Mouse (Mus musculus) myocyte (in vitro differentiated cells): ENCODE results near the gene Scg3. TPM values are rescaled to one million over a fixed set of nuclear protein-coding genes. Genes with fewer than 3 reads are reported as not detected.

Experiments
- H3K27me3 ChIP-seq: one replicate; pipeline ENCODE4 v1.6.1; 2011; ENCODE audit not compliant: control insufficient read depth, insufficient read depth, insufficient read length
- H3K36me3 ChIP-seq: one replicate; pipeline ENCODE4 v1.6.1; 2011; ENCODE audit not compliant: control insufficient read depth, insufficient read depth
- H3K4me2 ChIP-seq: one replicate; pipeline ENCODE4 v1.6.1; 2011; ENCODE audit warnings: low read depth, control low read depth
- H3K4me3 ChIP-seq: one replicate; pipeline ENCODE4 v1.5.1; 2011; ENCODE audit warnings: mild to moderate bottlenecking, control low read depth, moderate library complexity
- H3K79me2 ChIP-seq: one replicate; pipeline ENCODE4 v1.6.1; 2011; ENCODE audit not compliant: control insufficient read depth, insufficient read depth
- H3ac ChIP-seq: one replicate; pipeline ENCODE4 v1.6.1; 2011; ENCODE audit not compliant: control insufficient read depth, insufficient read length
- CEBPB ChIP-seq: IDR thresholded peaks from 2 replicates; pipeline ENCODE4 v1.6.1; 2011; ENCODE audit warnings: mild to moderate bottlenecking, moderate library complexity; ENCODE audit not compliant: poor library complexity, insufficient read depth, severe bottlenecking
- E2F4 ChIP-seq: IDR thresholded peaks from one replicate; pipeline ENCODE4 v1.6.1; 2011; ENCODE audit warnings: mild to moderate bottlenecking, control low read depth, moderate library complexity; ENCODE audit not compliant: insufficient read depth
- MAX ChIP-seq: IDR thresholded peaks from one replicate; pipeline ENCODE4 v1.6.1; 2011; ENCODE audit warnings: low read depth, mild to moderate bottlenecking, control low read depth
- MYOD1 ChIP-seq, 3 experiments: IDR thresholded peaks; one replicate each; pipeline ENCODE4 v1.6.1; 2011; ENCODE audit warnings: control low read depth in 2 of 3, low read depth in 2 of 3, mild to moderate bottlenecking in 2 of 3, moderate library complexity in 1 of 3; ENCODE audit not compliant: insufficient read length in 2 of 3, control insufficient read depth in 1 of 3
- MYOG ChIP-seq, 3 experiments: IDR thresholded peaks; one replicate each; pipeline ENCODE4 v1.6.1; 2011; ENCODE audit warnings: control low read depth in 2 of 3, low read depth in 2 of 3, mild to moderate bottlenecking in 2 of 3; ENCODE audit not compliant: insufficient read length in 2 of 3, control insufficient read depth in 1 of 3, insufficient read depth in 1 of 3
- POLR2A ChIP-seq: IDR thresholded peaks from one replicate; pipeline ENCODE4 v1.6.1; 2011; ENCODE audit warnings: low read depth, mild to moderate bottlenecking, control low read depth, moderate library complexity; ENCODE audit not compliant: insufficient read length
- POLR2AphosphoS2 ChIP-seq: IDR thresholded peaks from one replicate; pipeline ENCODE4 v1.6.1; 2011; ENCODE audit warnings: low read depth, control low read depth; ENCODE audit not compliant: insufficient read length
- REST ChIP-seq: IDR thresholded peaks from one replicate; pipeline ENCODE4 v1.6.1; 2011; ENCODE audit warnings: mild to moderate bottlenecking, control low read depth, moderate library complexity; ENCODE audit not compliant: insufficient read depth, insufficient read length
- SRF ChIP-seq: IDR thresholded peaks from one replicate; pipeline ENCODE4 v1.6.1; 2011; ENCODE audit warnings: low read depth; ENCODE audit not compliant: control insufficient read depth, insufficient read length
- TCF12 ChIP-seq: IDR thresholded peaks from one replicate; pipeline ENCODE4 v1.6.1; 2011; ENCODE audit warnings: mild to moderate bottlenecking, control low read depth; ENCODE audit not compliant: poor library complexity, insufficient read depth, severe bottlenecking
- TCF3 ChIP-seq: IDR thresholded peaks from one replicate; pipeline ENCODE4 v1.6.1; 2011; ENCODE audit warnings: low read depth, control low read depth; ENCODE audit not compliant: insufficient read length
- USF1 ChIP-seq: IDR thresholded peaks from one replicate; pipeline ENCODE4 v1.6.1; 2011; ENCODE audit warnings: low read depth, mild to moderate bottlenecking, control low read depth, moderate library complexity
- polyA plus RNA-seq: library from polyadenylated mRNA; unstranded; fragments of >200 nt; fragmentation: generic; extraction: Trizol; gene quantifications from one replicate; pipeline ENCODE4 v1.2.1, GENCODE M21; 2012; ENCODE audit warnings: missing spikeins

Gene Scg3
- polyA plus RNA-seq, 1 experiment: not detected

DNA sequence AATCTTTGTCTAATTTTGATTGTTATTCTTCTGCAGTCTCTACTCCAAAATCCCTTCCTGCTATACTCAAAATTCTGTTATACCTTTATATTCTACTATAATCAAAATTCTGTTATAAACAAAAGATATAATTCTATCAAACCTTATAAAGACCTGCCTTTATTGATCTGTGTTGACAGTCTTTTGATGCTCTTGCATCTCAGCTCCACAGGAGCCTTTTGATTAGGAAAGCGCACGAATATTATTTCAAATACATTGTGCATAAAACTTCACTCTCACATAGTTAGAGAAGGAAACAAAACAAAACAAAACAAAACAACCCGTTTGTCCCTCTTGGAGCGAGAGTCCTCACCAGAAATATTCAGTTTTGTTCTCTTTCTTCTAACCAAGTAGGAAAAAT lies 436 bp upstream of the Scg3 start:
- Histone ChIP-seq H3K79me2 (no peaks in the 10 kb centered on the region), H3K27me3 (no peaks in the 10 kb centered on the region), H3K4me2 (no peak overlapping the region), H3K36me3 (no peaks in the 10 kb centered on the region), H3ac (no peak overlapping the region), H3K4me3 (no peak overlapping the region)
- TF ChIP-seq E2F4: no peak
- TF ChIP-seq CEBPB: no peak
- no peak for TF ChIP-seq MYOD1 (IDR thresholded peaks at IDR 0.05; ENCODE audit: control insufficient read depth in 1 of 3, insufficient read length in 2 of 3, low read depth in 2 of 3)
- no peak for TF ChIP-seq POLR2A
- no peak for TF ChIP-seq TCF12
- TF ChIP-seq SRF: no peak
- no peak for TF ChIP-seq POLR2AphosphoS2

DNA sequence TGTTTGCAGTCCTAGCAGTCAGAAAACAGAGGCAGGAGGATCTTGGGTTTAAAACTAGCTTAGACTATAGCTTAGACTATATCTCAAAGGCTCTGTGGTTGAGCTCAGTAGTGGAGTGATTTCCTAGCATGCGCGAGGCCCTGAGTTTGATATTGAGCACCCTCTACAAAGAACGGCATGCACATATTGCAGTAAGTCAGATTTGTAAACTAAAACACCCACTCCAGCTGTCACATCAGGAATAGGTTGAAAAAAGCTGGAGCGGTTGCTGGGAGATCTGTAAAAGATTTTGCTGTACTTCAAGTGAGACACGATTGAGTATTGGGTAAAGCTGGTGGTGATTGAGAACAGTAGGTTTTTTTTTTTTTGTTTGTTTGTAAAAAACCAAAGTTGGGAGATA lies 3.2 kb downstream of the Scg3 start:
- no peaks in the 10 kb centered on the region for H3K27me3 ChIP-seq
- TF ChIP-seq MAX (no peak), TCF3 (no peak), MYOD1 (IDR thresholded peaks at IDR 0.05; ENCODE audit: control insufficient read depth in 1 of 3, insufficient read length in 2 of 3, low read depth in 2 of 3) (no peak), E2F4 (no peak), TCF12 (no peak), USF1 (no peak), SRF (no peak), MYOG (IDR thresholded peaks at IDR 0.05; ENCODE audit: control insufficient read depth in 1 of 3, insufficient read depth in 1 of 3, insufficient read length in 2 of 3, low read depth in 2 of 3) (no peak), REST (no peak), CEBPB (no peak)
- no peaks in the 10 kb centered on the region for H3K79me2 ChIP-seq
- H3ac ChIP-seq: no peak overlapping the region
- no peak overlapping the region for H3K4me3 ChIP-seq
- H3K4me2 ChIP-seq: no peak overlapping the region
- H3K36me3 ChIP-seq: no peaks in the 10 kb centered on the region

GRCm38 (mm10) chr9:75679629-75680028 lies 4.2 kb downstream of the Scg3 start:
- H3K4me3 ChIP-seq: no peak overlapping the region
- no peak overlapping the region for H3K4me2 ChIP-seq
- H3ac ChIP-seq: no peak overlapping the region
- H3K36me3 ChIP-seq: no peaks in the 10 kb centered on the region
- H3K79me2 ChIP-seq: no peaks in the 10 kb centered on the region
- TF ChIP-seq REST: no peak
- TF ChIP-seq TCF12: no peak
- H3K27me3 ChIP-seq: no peaks in the 10 kb centered on the region

GRCm38 (mm10) chr9:75678341-75678740 lies 5.5 kb downstream of the Scg3 start:
- H3K79me2 ChIP-seq: no peaks in the 10 kb centered on the region
- no peaks in the 10 kb centered on the region for H3K27me3 ChIP-seq
- no peak overlapping the region for H3ac ChIP-seq
- H3K36me3 ChIP-seq: no peaks in the 10 kb centered on the region
- H3K4me3 ChIP-seq: no peak overlapping the region
- TF ChIP-seq TCF3 (no peak), REST (no peak)
- no peak overlapping the region for H3K4me2 ChIP-seq

DNA sequence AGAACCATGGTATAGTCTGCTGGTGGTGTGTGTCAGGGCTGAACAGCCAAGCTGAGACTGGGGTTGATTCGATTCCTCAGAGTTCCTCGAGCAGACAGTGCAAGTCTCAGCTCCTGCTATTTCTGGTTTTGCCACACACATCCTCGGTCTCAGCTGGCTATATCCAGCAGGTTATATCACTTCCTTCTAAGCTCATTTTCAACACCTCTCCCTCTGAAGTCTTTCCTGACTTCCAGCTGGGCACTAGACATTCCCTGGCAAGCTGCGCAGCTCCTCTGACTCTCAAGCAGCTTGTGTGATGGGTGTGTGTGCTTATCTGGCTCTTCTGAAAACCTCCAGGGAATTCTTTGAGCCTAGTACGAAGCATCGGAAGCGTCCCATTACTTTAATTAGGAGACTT lies 7.6 kb downstream of the Scg3 start:
- Histone ChIP-seq H3K36me3 (no peaks in the 10 kb centered on the region), H3K27me3 (no peaks in the 10 kb centered on the region), H3ac (no peak overlapping the region), H3K4me2 (no peak overlapping the region), H3K79me2 (no peaks in the 10 kb centered on the region), H3K4me3 (no peak overlapping the region)
- TF ChIP-seq USF1: no peak
- TF ChIP-seq SRF: no peak
- no peak for TF ChIP-seq MAX
- TF ChIP-seq E2F4: no peak
- no peak for TF ChIP-seq POLR2AphosphoS2
- TF ChIP-seq MYOD1 (IDR thresholded peaks at IDR 0.05; ENCODE audit: control insufficient read depth in 1 of 3, insufficient read length in 2 of 3, low read depth in 2 of 3): no peak
- no peak for TF ChIP-seq TCF12
- no peak for TF ChIP-seq REST
- TF ChIP-seq POLR2A: no peak
- TF ChIP-seq MYOG (IDR thresholded peaks at IDR 0.05; ENCODE audit: control insufficient read depth in 1 of 3, insufficient read depth in 1 of 3, insufficient read length in 2 of 3, low read depth in 2 of 3): no peak
- no peak for TF ChIP-seq CEBPB
- no peak for TF ChIP-seq TCF3
